Mouse (Mus musculus) limb, embryonic 11.5 days (tissue): ENCODE measurements around the gene Atg5. TPM values are rescaled to one million over a fixed set of nuclear protein-coding genes. Genes with fewer than 3 reads are reported as not detected.

ENCODE experiments used
- ATAC-seq: fragments of 200-750 bp; cut with Nextera tagmentation; 2 replicates; pipeline ENCODE4 v1.8.0; 2017; ENCODE audit warnings: low read depth; ENCODE audit not compliant: insufficient number of reproducible peaks, low FRiP score, low TSS enrichment
- DNase-seq: peaks from one replicate; pipeline ENCODE4 v3.0.0-alpha.2; 2015; ENCODE audit warnings: low spot score
- H3K27ac ChIP-seq: fragments of 300-500 bp; sonication (generic); replicated peaks from 2 replicates; pipeline ENCODE4 v1.5.1; 2014; ENCODE audit warnings: low read depth, mild to moderate bottlenecking, low read length
- H3K27me3 ChIP-seq: fragments of 300-500 bp; sonication (generic); 2 replicates; pipeline ENCODE4 v1.6.1; 2014; ENCODE audit warnings: mild to moderate bottlenecking, low read length, mixed read lengths; ENCODE audit not compliant: control insufficient read depth, insufficient read depth
- H3K36me3 ChIP-seq: fragments of 300-500 bp; sonication (generic); 2 replicates; pipeline ENCODE4 v1.6.1; 2014; ENCODE audit warnings: mild to moderate bottlenecking, low read length, moderate library complexity, mixed read lengths; ENCODE audit not compliant: control insufficient read depth, insufficient read depth
- H3K4me1 ChIP-seq: fragments of 300-500 bp; sonication (generic); 2 replicates; pipeline ENCODE4 v1.6.1; 2014; ENCODE audit warnings: low read length, mixed read lengths; ENCODE audit not compliant: control insufficient read depth, insufficient read depth
- H3K4me2 ChIP-seq: fragments of 300-500 bp; sonication (generic); 2 replicates; pipeline ENCODE4 v1.6.1; 2014; ENCODE audit warnings: low read depth, mild to moderate bottlenecking, moderate library complexity; ENCODE audit not compliant: severe bottlenecking
- H3K4me3 ChIP-seq: fragments of 300-500 bp; sonication (generic); 2 replicates; pipeline ENCODE4 v1.5.1; 2014; ENCODE audit warnings: low read depth, low read length
- H3K9ac ChIP-seq: fragments of 300-500 bp; sonication (generic); 2 replicates; pipeline ENCODE4 v1.6.1; 2014; ENCODE audit warnings: mild to moderate bottlenecking, low read length
- H3K9me3 ChIP-seq: fragments of 300-500 bp; sonication (generic); 2 replicates; pipeline ENCODE4 v1.6.1; 2016; ENCODE audit warnings: low read length; ENCODE audit not compliant: control insufficient read depth
- WGBS: fragments of 180-500 bp; shearing (Covaris S2); extraction: QIAGEN DNeasy Blood & Tissue Kit; methylation state at CpG from one replicate; pipeline ENCODE4 v1.1.7; 2014; 5-methylcytosine and 5-hydroxymethylcytosine counted together
- polyA plus RNA-seq: library from polyadenylated mRNA; unstranded; fragments of >200 nt; fragmentation: Nextera tagmentation; extraction: Ambion mirVana; gene quantifications from 2 replicates; pipeline ENCODE4 v1.2.1, GENCODE M21; 2014

Gene Atg5
- polyA plus RNA-seq, 1 experiment from 2014 or later = 65.3 TPM

DNA sequence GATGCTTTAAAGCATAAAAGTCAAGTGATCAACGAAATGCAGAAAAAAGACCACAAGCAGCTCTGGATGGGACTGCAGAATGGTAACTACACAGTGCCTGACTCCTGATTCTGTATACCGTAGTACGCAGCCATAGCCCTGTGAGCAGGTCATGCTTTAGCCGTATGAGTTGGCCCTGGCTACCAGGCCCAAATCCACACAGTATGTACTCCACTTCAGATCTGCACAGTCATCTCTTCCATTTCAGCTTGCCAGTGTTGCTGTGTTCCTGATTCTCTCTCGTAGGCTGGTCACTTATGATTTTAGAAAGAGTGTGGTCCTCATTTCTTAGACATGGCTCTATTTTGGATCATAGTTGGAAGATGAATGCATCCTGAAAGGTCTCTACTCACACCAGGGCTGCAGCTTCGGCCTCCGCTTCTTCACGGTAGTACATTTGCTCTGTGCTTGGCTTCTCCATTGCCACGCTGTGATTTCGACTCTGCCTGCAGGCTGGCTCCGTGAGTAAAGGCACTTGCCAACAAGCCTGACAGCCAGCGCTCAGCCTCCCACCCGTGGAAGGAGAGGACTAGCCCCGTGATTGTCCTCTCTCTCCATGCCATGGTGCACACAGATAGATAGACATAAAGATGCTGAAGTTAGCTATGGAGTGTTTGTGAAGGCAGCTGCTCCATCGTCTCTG lies 35.6 kb downstream of the Atg5 start:
- Histone ChIP-seq H3K4me3 (no peak overlapping the region), H3K9ac (no peak overlapping the region), H3K27me3 (no peaks in the 10 kb centered on the region), H3K4me1 (no peaks in the 10 kb centered on the region), H3K36me3 (no peaks in the 10 kb centered on the region; the same call in 1 of the 2 replicates), H3K4me2 (no peak overlapping the region), H3K27ac (no peak overlapping the region), H3K9me3 (no peaks in the 10 kb centered on the region)
- no peak for ATAC-seq
- DNase-seq = no peak
- 93% methylated on average over 15 of the region's 15 CpGs for WGBS

GRCm38 (mm10) chr10:44304330-44304717 lies 36.2 kb downstream of the Atg5 start:
- H3K27ac ChIP-seq = no peak overlapping the region
- WGBS = 90% methylated on average over 3 of the region's 3 CpGs
- ATAC-seq (no peak), DNase-seq (no peak)
- H3K27me3 ChIP-seq = no peaks in the 10 kb centered on the region
- no peak overlapping the region for H3K4me3 ChIP-seq
- no peak overlapping the region for H3K9ac ChIP-seq
- no peaks in the 10 kb centered on the region for H3K9me3 ChIP-seq
- H3K4me1 ChIP-seq = no peaks in the 10 kb centered on the region
- no peak overlapping the region for H3K4me2 ChIP-seq
- no peaks in the 10 kb centered on the region; the same call in 1 of the 2 replicates for H3K36me3 ChIP-seq

DNA sequence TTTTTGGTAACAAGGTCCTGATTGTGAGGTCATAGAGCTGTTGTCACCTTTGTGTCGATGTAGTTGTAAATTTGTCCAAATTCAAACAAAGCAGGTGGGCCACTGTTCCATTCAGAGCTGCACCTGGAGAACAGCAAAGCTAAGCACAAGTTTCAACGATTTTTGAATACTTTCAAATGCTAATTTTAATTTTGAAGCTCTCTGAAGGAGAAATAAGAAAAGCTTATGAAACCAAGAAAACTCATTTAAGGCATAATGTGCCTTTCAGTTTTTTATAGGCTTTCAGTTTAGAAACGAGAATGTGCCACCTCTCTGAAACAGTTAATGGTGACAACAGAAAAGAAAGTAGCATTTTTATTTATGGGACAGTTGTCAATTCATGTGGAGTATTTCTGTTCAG lies 36.7 kb downstream of the Atg5 start:
- no peaks in the 10 kb centered on the region for H3K36me3 ChIP-seq
- no peak overlapping the region for H3K4me2 ChIP-seq
- H3K4me1 ChIP-seq = no peaks in the 10 kb centered on the region
- ATAC-seq = no peak
- H3K27me3 ChIP-seq = no peaks in the 10 kb centered on the region
- H3K9ac ChIP-seq = no peak overlapping the region
- no peak overlapping the region for H3K27ac ChIP-seq
- H3K4me3 ChIP-seq = no peak overlapping the region
- 73% methylated on average over 3 of the region's 3 CpGs for WGBS
- no peak for DNase-seq
- no peaks in the 10 kb centered on the region for H3K9me3 ChIP-seq

DNA sequence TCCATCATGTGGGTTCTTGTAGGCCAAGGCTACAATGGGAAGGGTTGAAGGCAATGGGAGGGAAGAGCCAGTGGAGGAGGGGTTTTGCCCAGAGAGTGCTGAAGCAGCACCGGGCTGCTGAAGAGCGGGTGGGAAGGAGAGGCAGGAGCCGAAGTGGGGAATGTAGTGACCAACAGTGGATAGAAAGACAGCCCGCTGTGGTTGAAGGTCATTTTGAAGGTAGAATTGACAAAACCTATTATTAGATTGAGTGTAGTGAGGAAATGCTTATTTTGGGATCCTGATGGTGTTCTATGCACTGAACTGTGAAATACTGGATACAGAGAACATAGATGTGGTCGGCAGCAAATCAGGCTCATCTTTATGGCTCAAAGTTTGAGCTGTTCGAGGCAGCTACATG lies 38.1 kb downstream of the Atg5 start:
- 95% methylated on average over 6 of the region's 6 CpGs for WGBS
- DNase-seq (no peak), ATAC-seq (no peak)
- H3K9me3 ChIP-seq = no peaks in the 10 kb centered on the region
- H3K27me3 ChIP-seq = no peaks in the 10 kb centered on the region
- H3K9ac ChIP-seq = no peak overlapping the region
- H3K36me3 ChIP-seq = no peaks in the 10 kb centered on the region
- H3K4me2 ChIP-seq = no peak overlapping the region
- H3K4me3 ChIP-seq = no peak overlapping the region
- no peaks in the 10 kb centered on the region for H3K4me1 ChIP-seq
- H3K27ac ChIP-seq = no peak overlapping the region

DNA sequence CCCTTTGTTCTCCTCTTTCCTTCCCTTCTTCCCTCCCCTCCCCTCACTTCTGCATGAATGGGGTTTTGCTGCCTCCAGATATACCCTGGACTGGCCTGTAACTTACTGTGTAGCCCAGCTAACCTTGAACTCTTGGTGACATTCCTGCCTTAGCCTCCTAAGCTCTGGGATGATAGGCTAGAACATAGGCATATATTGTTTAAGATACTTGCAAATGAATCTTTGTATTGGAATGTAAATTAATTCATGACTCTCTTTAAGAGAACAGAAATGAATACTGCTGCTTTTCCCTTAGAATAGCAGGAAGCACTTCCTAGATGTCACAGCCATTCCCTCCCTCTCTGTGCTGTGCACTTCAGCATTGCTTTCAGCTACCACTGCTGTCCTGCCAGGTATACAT lies 40.1 kb downstream of the Atg5 start:
- DNase-seq (no peak), ATAC-seq (no peak)
- Histone ChIP-seq H3K4me1 (no peaks in the 10 kb centered on the region), H3K27me3 (no peaks in the 10 kb centered on the region), H3K4me2 (no peak overlapping the region), H3K9ac (no peak overlapping the region), H3K4me3 (no peak overlapping the region), H3K9me3 (no peaks in the 10 kb centered on the region), H3K27ac (no peak overlapping the region), H3K36me3 (no peaks in the 10 kb centered on the region)

DNA sequence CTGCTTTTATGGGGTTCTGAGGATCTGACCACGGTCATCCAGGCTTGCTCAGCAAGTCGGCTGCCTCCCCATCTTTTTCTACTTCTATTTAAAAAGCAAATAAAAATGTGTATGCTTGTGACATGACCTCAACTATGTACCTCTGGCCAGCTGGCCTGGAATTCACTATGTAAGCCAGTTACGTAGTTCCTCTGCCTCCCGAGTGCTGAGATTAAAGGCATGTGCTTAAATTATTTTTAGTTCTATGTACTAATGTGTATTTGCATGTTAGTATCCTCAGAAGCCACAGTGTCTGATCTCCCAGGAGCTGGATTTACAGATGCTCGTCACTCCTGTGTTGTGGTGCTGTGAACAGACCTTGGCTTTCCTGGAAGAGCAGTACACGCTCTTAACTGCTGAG lies 41.1 kb downstream of the Atg5 start:
- H3K27ac ChIP-seq = no peak overlapping the region
- H3K4me3 ChIP-seq = no peak overlapping the region
- no peak for DNase-seq
- ATAC-seq = no peak
- no peak overlapping the region for H3K4me2 ChIP-seq
- H3K4me1 ChIP-seq = no peaks in the 10 kb centered on the region
- WGBS = 88% methylated on average over 6 of the region's 6 CpGs
- no peaks in the 10 kb centered on the region for H3K36me3 ChIP-seq
- H3K9ac ChIP-seq = no peak overlapping the region
- no peaks in the 10 kb centered on the region for H3K27me3 ChIP-seq
- H3K9me3 ChIP-seq = no peaks in the 10 kb centered on the region

GRCm38 (mm10) chr10:44315276-44315675 lies 47.1 kb downstream of the Atg5 start:
- no peaks in the 10 kb centered on the region for H3K4me1 ChIP-seq
- ATAC-seq = no peak
- no peak overlapping the region for H3K27ac ChIP-seq
- no peaks in the 10 kb centered on the region for H3K36me3 ChIP-seq
- H3K4me2 ChIP-seq = no peak overlapping the region
- H3K9me3 ChIP-seq = no peaks in the 10 kb centered on the region
- H3K27me3 ChIP-seq = no peaks in the 10 kb centered on the region
- H3K4me3 ChIP-seq = no peak overlapping the region
- 42% methylated on average over 5 of the region's 5 CpGs for WGBS
- DNase-seq = no peak
- H3K9ac ChIP-seq = no peak overlapping the region

DNA sequence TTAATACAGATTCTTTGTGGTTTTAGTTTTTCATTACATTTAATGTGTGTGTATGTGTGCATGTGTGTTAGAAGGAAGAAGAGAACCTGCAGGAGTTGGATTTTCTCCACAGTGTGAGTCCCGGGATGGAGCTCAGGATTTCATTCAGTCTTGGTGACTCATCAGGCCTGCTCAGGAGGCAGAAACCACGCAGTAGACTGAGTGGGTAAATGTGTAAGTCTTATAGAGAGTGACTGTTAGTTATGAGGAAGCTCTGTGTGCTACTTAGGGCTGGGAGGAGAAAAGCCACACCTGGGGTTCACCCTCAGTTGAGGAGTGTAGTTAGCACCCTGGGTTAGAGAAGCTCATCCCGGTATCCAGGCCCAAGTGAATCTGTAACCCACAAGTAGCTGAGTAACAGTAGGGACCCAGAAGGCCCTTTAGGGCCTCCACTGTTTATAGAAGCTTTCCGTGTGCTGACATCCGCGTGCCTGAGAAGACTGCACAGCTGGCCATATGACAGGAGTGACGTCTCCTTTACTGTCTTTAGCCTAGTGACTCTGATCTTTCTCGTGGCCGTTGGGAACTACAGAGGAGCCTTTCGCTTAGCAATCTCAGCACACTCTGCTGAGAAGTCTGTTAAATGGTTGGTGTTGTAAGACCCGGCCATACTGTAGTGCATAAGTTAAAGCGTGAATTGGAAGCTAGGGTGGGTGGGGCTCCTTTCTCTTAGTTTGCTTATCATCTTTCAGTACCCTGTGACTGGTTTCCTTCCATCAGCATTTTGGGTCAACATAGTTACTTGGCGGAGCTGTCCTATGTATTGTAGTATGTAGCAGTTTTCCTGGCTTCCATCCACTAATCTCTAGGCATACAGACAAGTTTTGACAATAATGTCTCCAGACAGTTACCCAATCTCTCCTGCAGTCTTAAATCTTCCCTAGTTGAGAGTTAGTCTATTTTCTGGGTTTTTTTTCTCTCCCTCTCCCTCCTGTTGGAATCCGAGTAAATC lies 48.4 kb downstream of the Atg5 start:
- no peak overlapping the region for H3K27ac ChIP-seq
- no peaks in the 10 kb centered on the region for H3K9me3 ChIP-seq
- no peaks in the 10 kb centered on the region for H3K27me3 ChIP-seq
- 88% methylated on average over 14 of the region's 14 CpGs for WGBS
- H3K4me1 ChIP-seq = peaks cover 1% of the 10 kb centered on the region; the same call in 1 of the 2 replicates
- H3K4me3 ChIP-seq = no peak overlapping the region
- H3K4me2 ChIP-seq = no peak overlapping the region
- H3K9ac ChIP-seq = no peak overlapping the region
- DNase-seq = no peak
- ATAC-seq = no peak
- no peaks in the 10 kb centered on the region for H3K36me3 ChIP-seq
